In genomic region chr16:5155014-5155413, GRCm38 (mm10) we compare ENCODE assay signal across 22 mouse cellular contexts. TPM values are rescaled to one million over a fixed set of nuclear protein-coding genes. Genes with fewer than 3 reads are reported as not detected.
A peak's percentile ranks its signal among the peaks of the same experiment; 100 is the strongest.
DNase-seq lines count a peak whose midpoint lies in the region; ATAC-seq and TF ChIP-seq lines count a peak whose summit lies in the region.
"Had no signal": no experiment of that assay in that cellular context is flagged by ENCODE, and none has a peak within 500 bp of the region (broad histone marks: within the 10 kb centered on the region; RNA-seq: fewer than 3 reads in every experiment).

No protein-coding gene starts in this region.

- WGBS in lung, postnatal 0 days: 39% methylated on average over 3 of the region's 3 CpGs

- peak overlapping the region; percentile 92 for H3K27ac ChIP-seq in gastrocnemius, adult 2 months
- H3K27ac ChIP-seq in lung, postnatal 0 days (ENCODE audit: low read length): no peak overlapping the region

- H3K4me1 ChIP-seq in lung, postnatal 0 days (ENCODE audit: insufficient read depth, low read depth, low read length): no peaks in the 10 kb centered on the region

- no peak overlapping the region for H3K4me3 ChIP-seq in gastrocnemius, adult 2 months
- no peak overlapping the region for H3K4me3 ChIP-seq in lung, postnatal 0 days (ENCODE audit: low read depth, low read length)

- DNase-seq in gastrocnemius, adult 2 months: no peak
- no peak for DNase-seq in gastrocnemius, adult 18-20 months (ENCODE audit: low spot score)
- peak; percentile 24 to 52 for DNase-seq in lung, adult 18-20 months
- DNase-seq in lung, postnatal 25 days (ENCODE audit: low spot score): no peak
- DNase-seq in lung, postnatal 0 days (ENCODE audit: low spot score): no peak
- DNase-seq in lung, postnatal 10 days: no peak
- DNase-seq in lung, postnatal 36 days: peak; percentile 26
- DNase-seq in lung, postnatal 14 days: no peak
- DNase-seq: adrenal gland, adult 2 months; adrenal gland, adult 8-10 months; adrenal gland, postnatal 10 days; adrenal gland, postnatal 14 days; adrenal gland, postnatal 25 days; adrenal gland, postnatal 36 days; B cell, adult 2 months; cerebellum, adult 11 months; cerebellum, adult 11-12 months had no signal

- no peak overlapping the region for H3K4me2 ChIP-seq in lung, postnatal 0 days (replicated peaks; ENCODE audit: low read depth, low read length)

- H3K27me3 ChIP-seq in lung, postnatal 0 days (replicated peaks; ENCODE audit: insufficient read depth, low read length): no peaks in the 10 kb centered on the region

- no peaks in the 10 kb centered on the region for H3K36me3 ChIP-seq in lung, postnatal 0 days (ENCODE audit: insufficient read depth, low read length)
- H3K36me3 ChIP-seq: G1E had no signal

- no peaks in the 10 kb centered on the region for H3K9me3 ChIP-seq in lung, postnatal 0 days (ENCODE audit: low read length)
- H3K9me3 ChIP-seq: G1E had no signal

- no peak for TF ChIP-seq EP300 in lung, postnatal 0 days (IDR thresholded peaks at IDR 0.05)

- TF ChIP-seq CTCF in gastrocnemius, adult 2 months (IDR thresholded peaks at IDR 0.05): no peak
- no peak for TF ChIP-seq CTCF in lung, postnatal 0 days (IDR thresholded peaks at IDR 0.05)

- no peak overlapping the region for H3K9ac ChIP-seq in lung, postnatal 0 days (replicated peaks; ENCODE audit: low read depth)

- intact Hi-C loops in gastrocnemius, adult 2 months (cut with DNase I): no loop called here

- ATAC-seq in lung, postnatal 0 days: peak; percentile 54
- ATAC-seq: activated CD4-positive, CD25-positive, alpha-beta regulatory T cell, adult 4 months; CD4-positive, CD25-positive, alpha-beta regulatory T cell, adult 4 months; Patski had no signal

RNA-seq across cellular contexts. Expression of gene Sec14l5, which starts 8.1 kb away (rescaled TPM):
- total RNA-seq in gastrocnemius, adult 2 months (2021): 10 to 100 TPM in 1 of 2 experiments, 1 to 10 TPM in 1; 7.6 to 16.1 TPM
- total RNA-seq in gastrocnemius, adult 18-20 months (2021): 10 to 100 TPM; 10.9 to 12.9 TPM
- 0.20 and 0.27 TPM in 2 replicates for polyA plus RNA-seq in lung, postnatal 0 days (2015; fragmentation: Nextera tagmentation; extraction: Ambion mirVana)
- total RNA-seq: MEL had no signal
- polyA plus RNA-seq: activated CD4-positive, CD25-positive, alpha-beta regulatory T cell, adult 4 months; CD4-positive, CD25-positive, alpha-beta regulatory T cell, adult 4 months; G1E; Patski had no signal

RNA-seq across cellular contexts. Expression of gene Ppl, which starts 22.8 kb away (rescaled TPM):
- total RNA-seq in gastrocnemius, adult 2 months (2021): 1 to 10 TPM; 2.5 to 3.7 TPM
- 1 to 10 TPM; 3.1 to 3.6 TPM for total RNA-seq in gastrocnemius, adult 18-20 months (2021)
- 10.4 and 11.0 TPM in 2 replicates for polyA plus RNA-seq in lung, postnatal 0 days (2015; fragmentation: Nextera tagmentation; extraction: Ambion mirVana)
- total RNA-seq: MEL had no signal
- polyA plus RNA-seq: G1E had no signal

RNA-seq across cellular contexts. Expression of gene Nagpa, which starts 48.8 kb away (rescaled TPM):
- total RNA-seq in gastrocnemius, adult 2 months (2021): 1 to 10 TPM; 5.6 to 6.7 TPM
- 1 to 10 TPM; 6.9 TPM for total RNA-seq in gastrocnemius, adult 18-20 months (2021)
- polyA plus RNA-seq in lung, postnatal 0 days (2015; fragmentation: Nextera tagmentation; extraction: Ambion mirVana): 13.4 and 14.5 TPM in 2 replicates

Comparison
In these comparisons a context has a peak if more than half of its experiments do, and no peak if none do; other contexts are left out.
1. DNase-seq: peak in lung, adult 18-20 months (2 of 2) and lung, postnatal 36 days (single experiment); none in gastrocnemius, adult 2 months (single experiment), gastrocnemius, adult 18-20 months (single experiment), lung, postnatal 25 days (single experiment), lung, postnatal 0 days (single experiment), lung, postnatal 10 days (single experiment) and lung, postnatal 14 days (single experiment).